Comparison of ENCODE assay signal across 20 mouse cellular contexts in genomic region chr1:45758011-45758410, GRCm38 (mm10).
"Had no signal": no experiment of that assay in that cellular context is flagged by ENCODE, and none has a peak within 500 bp of the region (broad histone marks: within the 10 kb centered on the region; RNA-seq: fewer than 3 reads in every experiment).

No protein-coding gene starts in this region.

- H3K4me3 ChIP-seq: kidney, embryonic 15.5 days; layer of hippocampus, adult 2 months; left cerebral cortex, adult 2 months; liver, embryonic 13.5 days; midbrain, embryonic 12.5 days; midbrain, embryonic 15.5 days; neural tube, embryonic 12.5 days; neural tube, embryonic 15.5 days; stomach, embryonic 15.5 days had no signal

- H3K36me3 ChIP-seq: kidney, embryonic 15.5 days; liver, embryonic 13.5 days; midbrain, embryonic 12.5 days; midbrain, embryonic 15.5 days; neural tube, embryonic 12.5 days; neural tube, embryonic 15.5 days; stomach, embryonic 15.5 days had no signal

- H3K4me2 ChIP-seq: kidney, embryonic 15.5 days; liver, embryonic 13.5 days; lung, embryonic 14.5 days; midbrain, embryonic 12.5 days; midbrain, embryonic 15.5 days; neural tube, embryonic 12.5 days; neural tube, embryonic 15.5 days; stomach, embryonic 15.5 days had no signal

- H3K27me3 ChIP-seq: kidney, embryonic 15.5 days; liver, embryonic 13.5 days; midbrain, embryonic 12.5 days; midbrain, embryonic 15.5 days; neural tube, embryonic 12.5 days; neural tube, embryonic 15.5 days; stomach, embryonic 15.5 days had no signal

- ATAC-seq: lung, postnatal 0 days; midbrain, embryonic 15.5 days had no signal

- H3K9ac ChIP-seq: kidney, embryonic 15.5 days; liver, embryonic 13.5 days; lung, embryonic 14.5 days; midbrain, embryonic 12.5 days; midbrain, embryonic 15.5 days; neural tube, embryonic 12.5 days; neural tube, embryonic 15.5 days; stomach, embryonic 15.5 days had no signal

- DNase-seq: kidney, adult 2 months; kidney, postnatal 14 days; layer of hippocampus, adult 9-11 months; layer of hippocampus, postnatal 36 days; liver, embryonic 13.5 days; lung, embryonic 14.5 days; right cerebral cortex, adult 18-20 months; right cerebral cortex, postnatal 25 days; spleen, adult 18-20 months; thymus, postnatal 25 days had no signal

- H3K9me3 ChIP-seq: kidney, embryonic 15.5 days; liver, embryonic 13.5 days; midbrain, embryonic 12.5 days; midbrain, embryonic 15.5 days; neural tube, embryonic 12.5 days; neural tube, embryonic 15.5 days; stomach, embryonic 15.5 days had no signal

- H3K27ac ChIP-seq: kidney, embryonic 15.5 days; layer of hippocampus, adult 2 months; left cerebral cortex, adult 2 months; macrophage; midbrain, embryonic 12.5 days; midbrain, embryonic 15.5 days; neural tube, embryonic 12.5 days; neural tube, embryonic 15.5 days had no signal

- H3K4me1 ChIP-seq: kidney, embryonic 15.5 days; midbrain, embryonic 12.5 days; midbrain, embryonic 15.5 days; neural tube, embryonic 12.5 days; neural tube, embryonic 15.5 days had no signal
